Mouse (Mus musculus) cerebellum, adult 18-20 months (tissue): Measurements from ENCODE around the gene Olfr1232.

Source experiments
- DNase-seq, 2 experiments: peaks; one replicate each; pipeline ENCODE4 v3.0.0; 2021

Olfr1232 gene

DNA sequence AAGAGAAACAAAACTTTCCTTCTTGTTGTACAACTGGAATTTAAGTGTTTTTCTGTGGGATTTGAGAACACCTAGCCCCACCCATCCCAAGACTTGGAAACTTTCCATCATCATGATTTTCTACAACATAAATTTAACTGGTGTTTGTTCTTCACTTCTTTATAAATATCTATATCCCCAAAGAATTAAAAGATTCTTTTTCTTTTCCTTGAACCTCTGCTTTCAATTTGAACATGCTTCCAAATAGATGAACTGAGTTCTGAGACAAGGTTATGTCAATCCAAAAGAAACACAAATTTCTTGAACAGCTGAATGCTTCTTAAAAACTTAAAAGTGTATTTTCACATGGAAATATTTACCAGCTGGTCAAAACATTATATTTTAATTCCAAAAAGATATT, at the start of gene Olfr1232:
Gene Olfr1232 (minus strand): TSS at position 101 of the 400 bp plus-strand sequence.
- no peak for DNase-seq

DNA sequence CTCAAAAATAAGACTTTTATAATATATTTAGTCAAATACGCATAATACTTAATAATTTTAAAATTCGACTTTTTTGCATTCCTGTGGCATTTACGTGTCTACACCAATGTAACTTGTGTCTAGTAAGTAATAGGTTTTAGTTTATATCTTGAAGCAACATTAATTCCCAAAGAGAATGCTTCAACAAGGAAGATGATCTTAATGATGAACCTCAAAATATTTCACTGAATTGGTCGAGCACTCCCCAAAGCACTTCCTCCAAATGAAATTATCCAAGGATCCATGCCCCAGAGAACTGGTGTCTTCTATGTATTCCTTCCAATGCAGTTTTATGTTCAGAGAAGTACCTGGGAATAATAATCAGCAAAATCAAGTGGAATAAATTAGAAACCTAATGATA, 35.3 kb upstream of the Olfr1232 start, which contains the start of gene Olfr1234:
Gene Olfr1234 (minus strand): TSS at position 101 of the 400 bp plus-strand sequence.
- no peak for DNase-seq

DNA sequence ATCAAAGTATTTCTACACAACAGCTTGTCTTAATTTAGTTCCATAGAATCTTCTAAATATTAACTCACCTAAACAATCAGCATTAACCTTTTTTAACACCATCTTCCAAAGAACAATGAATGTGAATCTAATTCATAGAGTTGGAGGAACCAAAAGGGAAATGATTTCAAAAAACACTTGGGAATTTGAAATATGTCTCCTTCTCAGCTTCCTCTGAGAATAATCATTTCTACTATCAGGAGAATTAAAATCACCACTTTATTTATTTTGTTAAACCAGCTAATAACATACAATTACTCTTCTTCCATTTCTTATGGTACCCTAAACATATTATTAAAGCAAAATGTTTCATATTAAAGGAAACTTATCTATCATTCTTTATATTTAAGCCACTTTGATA, 12.8 kb upstream of the Olfr1232 start, which contains the start of gene Olfr1233:
Gene Olfr1233 (minus strand): TSS at position 101 of the 400 bp plus-strand sequence.
- no peak for DNase-seq

DNA sequence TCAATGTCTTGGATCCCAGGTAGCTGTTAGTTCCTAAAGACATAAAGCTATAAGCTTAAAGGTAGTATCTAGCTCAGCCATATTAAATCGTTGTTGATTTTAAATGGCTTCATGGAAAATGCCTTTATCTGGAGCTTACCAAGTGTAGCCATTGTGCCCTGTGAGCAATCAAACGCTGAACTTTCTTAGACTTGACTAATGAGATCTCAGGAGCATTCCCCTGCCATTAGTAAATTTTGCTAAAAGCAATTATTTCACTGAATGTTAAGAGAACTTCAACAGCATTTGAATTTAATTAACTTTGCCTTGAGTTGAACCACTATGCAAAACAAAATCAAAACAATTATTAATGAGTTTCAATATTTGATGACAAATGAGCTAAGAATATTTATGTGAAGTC, 22.5 kb downstream of the Olfr1232 start, which contains the start of gene Olfr1231:
Gene Olfr1231 (minus strand): TSS at position 101 of the 400 bp plus-strand sequence.
- no peak for DNase-seq

DNA sequence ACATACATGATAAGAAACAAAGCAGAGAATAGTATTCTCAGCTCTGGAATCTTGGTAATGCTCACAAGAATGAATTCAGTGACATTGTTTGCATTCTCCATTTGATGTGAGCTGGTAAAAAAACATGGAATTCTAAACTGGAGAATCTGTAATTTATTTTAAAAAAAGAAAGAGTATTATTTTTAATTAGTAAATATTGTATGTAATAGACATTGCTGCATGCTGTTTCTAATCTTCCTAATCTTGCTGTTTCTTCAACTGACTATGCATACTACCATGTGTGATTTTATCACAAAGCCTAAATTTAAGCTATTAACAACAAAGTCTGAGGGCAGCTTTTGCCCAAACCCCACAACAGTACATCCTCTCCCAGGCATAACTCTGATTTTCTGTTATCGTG, 32.3 kb downstream of the Olfr1232 start, which contains the start of gene Olfr1230:
Gene Olfr1230 (minus strand): TSS at position 101 of the 400 bp plus-strand sequence.
- DNase-seq: no peak

DNA sequence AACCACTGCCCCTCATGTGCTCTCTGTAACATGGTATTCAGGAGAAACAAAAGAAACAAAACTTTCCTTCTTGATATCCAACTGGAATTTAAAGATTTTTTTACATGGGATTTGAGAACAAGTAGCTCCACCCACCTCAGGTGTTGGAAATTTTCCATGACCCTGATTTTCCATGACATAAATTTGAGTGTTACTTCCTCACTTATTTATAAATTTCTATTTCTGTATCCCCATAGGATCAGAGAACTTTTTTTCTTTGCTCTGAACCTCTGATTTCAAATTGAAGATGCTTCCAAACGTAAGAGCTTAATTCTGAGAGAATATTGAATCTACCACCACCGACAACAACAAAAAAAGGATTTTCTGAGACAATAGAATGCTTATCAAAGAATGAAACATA, 41.6 kb downstream of the Olfr1232 start, which contains the start of gene Olfr1229:
Gene Olfr1229 (minus strand): TSS at position 101 of the 400 bp plus-strand sequence.
- no peak for DNase-seq
